Mouse (Mus musculus) heart, embryonic 10.5 days (tissue): ENCODE data around the gene Gm20388. TPM values are rescaled to one million over a fixed set of nuclear protein-coding genes. Genes with fewer than 3 reads are reported as not detected.
"Not testable (repeated sequence)": the region's sequence is repeated elsewhere in the genome, so short reads cannot be mapped to it uniquely, and the experiment has no call there.

ENCODE experiments used
- DNase-seq: peaks from one replicate; pipeline ENCODE4 v3.0.0-alpha.2; 2017; ENCODE audit warnings: low spot score
- H3K27ac ChIP-seq: fragments of 300-500 bp; sonication (generic); 2 replicates; pipeline ENCODE4 v1.5.1; 2016; ENCODE audit warnings: mild to moderate bottlenecking
- H3K27me3 ChIP-seq: fragments of 300-500 bp; sonication (generic); 2 replicates; pipeline ENCODE4 v1.6.1; 2016; ENCODE audit warnings: mild to moderate bottlenecking; ENCODE audit not compliant: poor library complexity, insufficient read depth, severe bottlenecking
- H3K36me3 ChIP-seq: fragments of 300-500 bp; sonication (generic); 2 replicates; pipeline ENCODE4 v1.6.1; 2016; ENCODE audit warnings: mild to moderate bottlenecking, moderate library complexity
- H3K4me1 ChIP-seq: fragments of 300-500 bp; sonication (generic); 2 replicates; pipeline ENCODE4 v1.6.1; 2016; ENCODE audit warnings: mild to moderate bottlenecking
- H3K4me3 ChIP-seq: fragments of 300-500 bp; sonication (generic); 2 replicates; pipeline ENCODE4 v1.5.1; 2016; ENCODE audit warnings: mild to moderate bottlenecking, moderate library complexity
- H3K9me3 ChIP-seq: fragments of 300-500 bp; sonication (generic); 2 replicates; pipeline ENCODE4 v1.6.1; 2016; ENCODE audit warnings: mild to moderate bottlenecking, moderate library complexity
- WGBS: fragments of 180-500 bp; shearing (Covaris S2); methylation state at CpG from one replicate; pipeline ENCODE4 v1.1.7; 2016; 5-methylcytosine and 5-hydroxymethylcytosine counted together
- polyA plus RNA-seq: library from polyadenylated mRNA; unstranded; fragments of >200 nt; fragmentation: Nextera tagmentation; extraction: Ambion mirVana; gene quantifications from 2 replicates; pipeline ENCODE4 v1.2.1, GENCODE M21; 2016

Gene Gm20388
- polyA plus RNA-seq, 1 experiment from 2014 or later, result 4.5 TPM

DNA sequence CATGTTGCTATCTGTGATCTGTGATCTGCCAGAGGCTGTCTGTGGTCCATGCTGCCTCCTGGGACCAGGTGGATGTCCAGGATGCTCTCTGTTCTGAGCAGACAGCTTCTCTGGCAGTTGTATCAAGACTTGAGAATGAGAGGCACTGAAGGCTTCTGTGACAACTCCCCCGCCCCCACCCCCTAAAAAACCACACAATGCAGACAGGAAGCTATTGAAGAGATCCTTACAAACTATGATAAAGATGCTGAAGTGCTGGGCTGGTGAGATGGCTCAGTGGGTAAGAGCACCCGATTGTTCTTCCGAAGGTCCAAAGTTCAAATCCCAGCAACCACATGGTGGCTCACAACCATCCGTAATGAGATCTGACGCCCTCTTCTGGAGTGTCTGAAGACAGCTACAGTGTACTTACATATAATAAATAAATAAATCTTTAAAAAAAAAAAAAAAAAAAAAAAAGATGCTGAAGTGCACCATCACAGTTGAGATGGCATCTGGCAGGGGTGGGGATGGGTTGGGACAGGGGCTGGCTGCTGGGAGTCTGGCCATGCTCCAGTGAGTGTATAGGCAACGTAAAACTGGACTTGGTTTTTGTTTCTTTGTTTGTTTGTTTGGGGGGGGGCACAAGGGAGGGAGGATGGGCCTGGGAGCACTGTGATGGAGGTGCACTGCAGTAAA lies 1235.0 kb downstream of the Gm20388 start:
- H3K27me3 ChIP-seq, result peaks cover 46% of the 10 kb centered on the region
- WGBS, result 69% methylated on average over 5 of the region's 6 CpGs
- not testable (repeated sequence) for H3K4me3 ChIP-seq, H3K27ac ChIP-seq, H3K9me3 ChIP-seq, H3K36me3 ChIP-seq, DNase-seq
- H3K4me1 ChIP-seq, result peaks cover 15% of the 10 kb centered on the region

DNA sequence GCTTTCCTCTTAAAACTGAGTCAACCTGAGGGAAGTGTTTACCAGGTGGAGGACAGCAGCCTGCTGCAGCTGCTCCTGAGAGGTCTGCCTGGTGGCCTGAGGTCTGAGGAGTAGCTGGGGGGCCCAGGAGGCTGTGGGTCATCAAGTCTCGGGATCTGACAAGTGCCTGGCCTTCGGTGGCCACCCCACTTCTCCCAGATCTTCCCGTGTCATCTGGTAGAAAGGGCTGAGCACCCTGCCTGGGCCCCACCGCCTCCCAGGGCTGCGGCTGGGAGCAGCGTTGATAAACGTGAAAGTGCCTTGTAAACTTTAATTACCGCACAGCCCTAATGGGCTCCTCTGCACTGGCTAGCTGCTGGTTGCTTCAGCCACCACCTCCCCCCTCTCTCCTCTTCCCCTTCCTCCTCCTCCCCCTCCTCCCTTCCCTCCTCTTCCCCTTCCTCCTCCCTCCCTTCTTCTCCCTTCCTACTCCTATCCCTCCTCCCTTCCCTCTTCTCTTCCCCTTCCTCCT lies 1238.0 kb downstream of the Gm20388 start:
- DNase-seq, result no peak
- no peaks in the 10 kb centered on the region for H3K36me3 ChIP-seq
- no peaks in the 10 kb centered on the region for H3K9me3 ChIP-seq
- WGBS, result 18% methylated on average over 8 of the region's 8 CpGs
- peaks cover 28% of the 10 kb centered on the region for H3K27me3 ChIP-seq
- peak overlapping the region; percentile 63 for H3K27ac ChIP-seq
- H3K4me3 ChIP-seq, result no peak overlapping the region
- peaks cover 21% of the 10 kb centered on the region for H3K4me1 ChIP-seq

DNA sequence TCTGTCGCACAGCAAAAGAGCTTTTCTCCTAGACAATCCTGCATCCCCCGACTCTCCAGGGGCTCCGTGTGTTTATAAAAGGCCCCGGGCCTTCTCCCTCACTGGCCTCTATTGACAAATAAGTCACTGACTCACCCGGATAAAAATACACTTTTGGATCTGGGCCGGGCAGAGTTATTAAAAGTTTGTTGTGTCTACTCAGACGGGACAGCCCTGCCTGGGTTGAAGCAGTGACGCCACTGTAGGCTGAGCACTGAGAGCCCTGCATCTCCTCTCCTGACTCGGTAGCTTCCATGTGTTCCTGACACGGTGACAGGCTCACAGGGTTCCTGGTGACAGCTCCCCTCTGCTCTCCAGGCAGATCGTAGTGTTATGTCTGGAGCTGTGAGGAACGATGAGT lies 1241.8 kb downstream of the Gm20388 start:
- Histone ChIP-seq H3K27me3 (peaks cover 32% of the 10 kb centered on the region), H3K36me3 (no peaks in the 10 kb centered on the region), H3K27ac (no peak overlapping the region), H3K4me3 (no peak overlapping the region), H3K4me1 (peaks cover 34% of the 10 kb centered on the region), H3K9me3 (no peaks in the 10 kb centered on the region)
- DNase-seq, result no peak
- 35% methylated on average over 12 of the region's 12 CpGs for WGBS

DNA sequence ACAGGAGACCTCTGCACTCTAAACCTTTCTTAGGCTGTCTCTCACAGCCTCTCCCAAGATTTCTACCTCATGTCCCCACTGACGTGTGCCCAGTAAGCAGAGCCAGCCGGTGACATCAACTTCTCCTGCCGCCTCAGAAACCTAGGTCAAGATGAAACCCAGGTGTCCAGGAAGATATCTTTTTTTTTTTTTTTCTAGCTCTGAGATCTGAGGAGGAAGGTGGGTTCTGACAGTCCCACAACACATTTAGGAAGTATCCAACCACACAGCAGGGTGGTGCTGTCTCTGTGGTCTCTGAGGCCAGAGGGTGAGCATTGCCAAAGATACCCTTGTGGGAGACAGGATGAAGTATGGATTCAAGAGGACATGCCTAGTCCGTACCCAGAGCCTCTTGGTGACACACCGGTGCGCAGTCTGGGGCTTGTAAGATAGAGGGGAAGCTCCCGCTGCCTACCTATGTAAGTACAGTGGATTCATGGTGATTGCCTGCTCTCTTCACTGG lies 1246.4 kb downstream of the Gm20388 start:
- Histone ChIP-seq H3K4me3 (no peak overlapping the region), H3K27me3 (peaks cover 19% of the 10 kb centered on the region), H3K36me3 (no peaks in the 10 kb centered on the region), H3K9me3 (no peaks in the 10 kb centered on the region), H3K4me1 (peaks cover 37% of the 10 kb centered on the region), H3K27ac (peak overlapping the region; percentile 24; the same call in 1 of the 2 replicates)
- 76% methylated on average over 7 of the region's 7 CpGs for WGBS
- DNase-seq, result no peak

DNA sequence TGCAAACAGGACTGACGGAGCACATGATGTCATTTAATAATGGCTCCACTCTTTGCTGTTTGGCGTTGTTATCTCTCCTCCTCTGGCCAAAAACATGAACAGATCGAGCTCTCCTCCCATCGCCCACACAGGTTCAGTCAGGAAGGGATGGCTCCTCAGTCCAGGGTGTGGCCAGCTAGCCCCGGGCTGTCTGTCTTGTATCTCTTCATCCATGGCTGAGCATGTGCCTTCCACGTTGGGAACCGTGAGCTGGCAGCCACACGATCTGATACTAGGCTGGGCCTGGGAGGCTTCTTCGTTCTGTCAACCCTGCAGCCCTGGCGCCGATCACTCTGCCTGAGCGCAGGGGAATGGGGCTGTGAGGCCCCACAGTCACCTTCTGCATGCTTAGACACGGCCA lies 1248.2 kb downstream of the Gm20388 start:
- no peak overlapping the region for H3K27ac ChIP-seq
- H3K9me3 ChIP-seq, result no peaks in the 10 kb centered on the region
- no peak for DNase-seq
- H3K36me3 ChIP-seq, result no peaks in the 10 kb centered on the region
- H3K4me1 ChIP-seq, result peaks cover 38% of the 10 kb centered on the region
- WGBS, result 48% methylated on average over 13 of the region's 13 CpGs
- no peak overlapping the region for H3K4me3 ChIP-seq
- peaks cover 21% of the 10 kb centered on the region for H3K27me3 ChIP-seq

DNA sequence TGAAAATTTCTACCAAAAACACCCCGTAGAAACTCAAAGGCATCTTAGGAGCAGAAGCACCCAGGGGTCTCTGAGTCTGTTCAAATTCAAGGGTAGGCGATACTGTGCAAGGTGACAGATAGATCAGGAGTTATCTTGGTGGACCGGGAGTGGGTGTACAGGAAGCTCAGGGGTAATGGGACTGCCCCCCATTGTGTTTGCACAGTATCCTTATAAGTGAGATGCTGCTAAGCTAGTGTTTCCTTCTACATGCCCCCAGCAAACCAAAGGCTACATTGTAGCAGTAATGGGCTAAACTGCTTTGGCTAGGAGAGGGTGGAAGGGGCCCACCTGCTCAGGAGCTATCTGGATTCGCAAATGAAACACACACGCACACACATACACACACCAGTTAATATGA lies 1250.8 kb downstream of the Gm20388 start:
- no peak for DNase-seq
- 88% methylated on average over 5 of the region's 5 CpGs for WGBS
- no peaks in the 10 kb centered on the region for H3K36me3 ChIP-seq
- H3K4me3 ChIP-seq, result no peak overlapping the region
- no peaks in the 10 kb centered on the region for H3K9me3 ChIP-seq
- H3K27ac ChIP-seq, result no peak overlapping the region
- H3K27me3 ChIP-seq, result peaks cover 15% of the 10 kb centered on the region; the same call in 1 of the 2 replicates
- H3K4me1 ChIP-seq, result peaks cover 41% of the 10 kb centered on the region

DNA sequence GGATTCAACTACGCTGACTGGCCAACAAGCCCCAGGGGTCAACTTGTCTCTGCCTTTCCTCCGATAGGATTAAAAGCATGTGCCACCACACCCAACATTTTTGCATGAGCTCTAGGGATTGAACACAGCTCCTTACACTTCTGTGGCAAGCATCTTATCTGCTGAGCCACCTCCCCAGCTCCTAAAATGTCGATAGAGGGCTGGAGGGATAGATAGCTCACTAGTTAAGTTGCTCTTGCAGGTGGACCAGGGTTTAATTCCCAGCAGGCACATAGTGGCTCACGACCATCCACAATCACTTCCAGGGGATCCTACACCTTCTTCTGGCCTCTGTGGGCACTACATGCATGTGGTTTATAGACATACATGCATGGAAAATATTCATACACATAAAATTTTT lies 1251.8 kb downstream of the Gm20388 start:
- Histone ChIP-seq H3K27me3 (peaks cover 15% of the 10 kb centered on the region; the same call in 1 of the 2 replicates), H3K4me3 (no peak overlapping the region), H3K27ac (no peak overlapping the region), H3K36me3 (no peaks in the 10 kb centered on the region), H3K4me1 (peaks cover 41% of the 10 kb centered on the region), H3K9me3 (no peaks in the 10 kb centered on the region)
- no peak for DNase-seq
- 55% methylated on average over 4 of the region's 4 CpGs for WGBS

DNA sequence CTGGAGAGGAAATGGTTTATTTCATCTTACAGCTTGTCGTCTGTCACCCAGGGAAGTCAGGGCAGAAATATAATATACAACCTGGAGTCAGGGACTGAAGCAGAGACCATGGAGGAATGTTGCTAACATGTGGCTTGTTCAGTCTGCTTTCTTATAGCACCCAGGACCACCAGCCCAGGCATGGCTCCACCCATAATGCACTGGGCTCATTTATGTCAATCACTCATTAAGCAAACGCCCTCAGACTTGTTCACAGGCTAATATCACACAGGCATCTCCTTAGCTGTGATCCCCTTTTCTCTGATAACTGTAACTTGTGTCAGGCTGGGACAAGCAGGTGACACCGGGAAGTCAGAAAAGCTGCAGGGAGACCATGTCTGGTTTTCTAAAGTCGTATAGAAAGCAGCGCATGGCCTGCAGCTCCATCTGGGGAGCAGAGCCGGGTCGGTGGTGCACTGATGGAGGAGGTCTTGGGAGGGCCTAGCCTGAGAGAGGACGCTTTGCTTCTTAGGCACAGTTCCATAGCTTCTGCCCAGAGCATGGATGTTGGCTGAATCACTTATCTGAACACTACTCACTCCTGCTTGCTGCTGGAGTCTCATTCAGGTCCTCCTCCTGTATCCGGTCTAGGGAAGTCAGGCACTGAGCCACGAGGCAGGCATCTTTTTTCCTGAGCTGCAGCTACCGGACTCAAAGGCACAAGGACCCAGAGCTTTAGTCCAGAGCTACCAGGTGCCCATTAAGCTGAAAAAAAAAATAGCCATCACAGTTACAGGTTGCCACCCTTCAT lies 1252.5 kb downstream of the Gm20388 start:
- Histone ChIP-seq H3K36me3 (no peaks in the 10 kb centered on the region), H3K27ac (peak overlapping the region; percentile 48; the same call in 1 of the 2 replicates), H3K4me1 (peaks cover 42% of the 10 kb centered on the region), H3K9me3 (no peaks in the 10 kb centered on the region), H3K27me3 (peaks cover 15% of the 10 kb centered on the region; the same call in 1 of the 2 replicates), H3K4me3 (no peak overlapping the region)
- DNase-seq, result no peak
- 63% methylated on average over 11 of the region's 11 CpGs for WGBS

DNA sequence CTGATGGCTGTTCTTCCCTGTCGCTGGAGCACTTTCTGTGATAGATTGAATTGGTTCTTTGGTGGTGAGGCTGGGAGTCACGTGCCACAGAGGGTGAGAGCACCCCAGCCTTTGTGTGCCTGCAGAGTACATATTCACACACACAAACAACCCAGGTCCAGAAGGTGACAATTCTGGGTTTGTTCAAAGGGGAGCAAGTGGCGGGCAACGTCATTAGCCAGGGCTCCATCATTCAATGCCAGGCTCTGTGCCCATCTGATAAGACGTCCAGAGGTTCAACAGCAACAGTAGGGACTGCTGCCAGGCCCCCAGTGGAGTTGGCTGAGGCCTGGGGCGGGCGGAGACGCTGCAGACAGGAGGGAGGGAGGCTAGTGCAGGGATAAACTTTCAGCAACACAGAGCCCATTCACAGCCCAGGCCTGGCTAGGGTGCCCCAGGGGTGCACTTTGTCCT lies 1253.4 kb downstream of the Gm20388 start:
- no peak for DNase-seq
- no peaks in the 10 kb centered on the region for H3K36me3 ChIP-seq

DNA sequence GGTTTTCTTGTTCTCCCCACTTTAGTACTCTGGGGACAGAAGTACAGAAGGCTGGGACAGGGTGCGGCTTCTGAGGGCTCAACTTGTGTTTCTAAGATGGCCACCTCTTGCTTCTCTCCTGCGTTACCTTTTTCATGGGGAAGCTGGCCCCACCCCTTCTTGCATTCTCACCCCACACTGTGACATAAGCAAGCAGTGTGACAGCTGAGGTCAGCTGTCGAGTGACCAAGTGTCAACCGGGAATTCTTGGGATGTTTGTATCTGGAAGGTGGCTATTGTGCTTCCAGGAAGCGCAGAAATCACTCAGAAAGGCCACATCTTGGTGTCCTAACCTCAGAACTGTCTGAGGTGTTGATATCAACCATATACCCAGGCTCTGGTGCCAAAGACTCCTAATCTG lies 1257.4 kb downstream of the Gm20388 start:
- H3K27ac ChIP-seq, result no peak overlapping the region; the same call in 1 of the 2 replicates
- DNase-seq, result no peak
- H3K4me1 ChIP-seq, result peaks cover 75% of the 10 kb centered on the region
- H3K4me3 ChIP-seq, result no peak overlapping the region
- no peaks in the 10 kb centered on the region for H3K36me3 ChIP-seq
- H3K27me3 ChIP-seq, result peaks cover 8% of the 10 kb centered on the region; the same call in 1 of the 2 replicates
- 39% methylated on average over 5 of the region's 5 CpGs for WGBS
- no peaks in the 10 kb centered on the region for H3K9me3 ChIP-seq

More for the DNA sequence above, 1253.4 kb downstream of the Gm20388 start:
- no peaks in the 10 kb centered on the region for H3K9me3 ChIP-seq
- no peak overlapping the region for H3K4me3 ChIP-seq
- H3K27me3 ChIP-seq, result peaks cover 15% of the 10 kb centered on the region; the same call in 1 of the 2 replicates
- peak overlapping the region; percentile 48; the same call in 1 of the 2 replicates for H3K27ac ChIP-seq
- H3K4me1 ChIP-seq, result peaks cover 45% of the 10 kb centered on the region
- WGBS, result 36% methylated on average over 8 of the region's 8 CpGs

DNA sequence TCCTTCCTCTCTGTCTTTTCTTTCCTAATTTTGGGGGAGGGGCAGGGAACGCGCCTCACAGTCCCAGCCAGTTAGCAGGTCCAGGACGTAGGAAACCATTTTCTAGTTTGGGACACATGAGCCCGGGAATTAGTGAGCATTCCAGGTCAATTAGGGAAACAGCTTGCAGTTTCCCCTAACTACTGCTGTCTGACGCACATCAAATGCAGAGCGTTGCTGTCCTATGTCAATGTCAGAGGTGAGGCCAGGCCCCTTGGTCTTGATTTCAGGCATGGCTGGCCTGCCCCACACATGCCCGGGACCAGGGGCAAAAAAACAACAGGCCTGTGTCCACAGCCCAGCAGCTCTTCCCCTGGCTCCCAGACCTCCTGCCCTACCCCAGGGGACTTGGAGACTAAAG lies 1259.5 kb downstream of the Gm20388 start:
- no peaks in the 10 kb centered on the region for H3K9me3 ChIP-seq
- H3K36me3 ChIP-seq, result no peaks in the 10 kb centered on the region
- no peak for DNase-seq
- WGBS, result 17% methylated on average over 7 of the region's 7 CpGs
- H3K4me3 ChIP-seq, result no peak overlapping the region
- peaks cover 61% of the 10 kb centered on the region for H3K4me1 ChIP-seq
- no peaks in the 10 kb centered on the region for H3K27me3 ChIP-seq
- H3K27ac ChIP-seq, result peak overlapping the region; percentile 86

DNA sequence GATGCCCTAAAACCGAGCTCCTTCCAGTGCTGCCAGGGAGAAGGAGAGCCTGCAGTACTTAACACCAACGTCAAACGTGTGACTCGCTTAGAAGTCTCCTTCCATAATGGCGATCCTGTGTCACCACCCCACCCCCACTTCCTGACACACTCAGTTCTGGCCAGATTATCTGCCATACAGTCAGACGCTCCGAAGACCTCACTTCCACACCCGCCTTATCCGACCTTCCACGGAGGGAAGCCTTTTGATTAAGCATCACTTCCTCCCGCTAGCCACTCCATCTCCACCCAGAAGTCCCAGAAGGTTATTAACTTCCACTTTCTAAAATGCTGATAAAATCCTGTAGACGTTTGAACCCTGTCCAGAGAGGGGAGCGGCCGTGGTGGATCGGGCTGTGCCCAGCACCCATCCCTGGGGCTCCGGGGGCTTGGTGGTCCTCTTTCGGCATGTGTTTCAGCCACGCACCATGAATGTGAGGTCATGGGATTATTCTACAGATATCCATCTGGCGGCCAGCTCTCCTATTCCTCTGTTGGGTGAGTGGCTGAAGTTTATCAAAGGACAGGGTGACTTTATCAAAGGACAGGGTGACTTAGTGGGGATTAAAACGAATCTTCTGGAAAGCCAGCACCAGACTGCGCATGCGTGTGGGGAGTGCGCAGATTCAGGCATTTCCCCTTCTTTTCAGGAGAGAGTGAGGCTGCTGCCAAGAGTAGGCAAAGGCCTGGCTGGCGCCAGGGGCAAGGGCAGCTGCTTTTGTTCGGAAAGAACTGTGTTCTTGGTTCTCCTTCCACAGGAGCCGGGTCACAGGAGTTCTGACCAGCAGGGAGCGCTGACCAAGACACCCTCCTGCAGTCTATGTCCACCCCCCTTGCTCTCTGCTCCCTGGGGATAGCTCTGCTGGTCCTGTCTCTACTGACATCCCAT lies 1260.2 kb downstream of the Gm20388 start:
- Histone ChIP-seq H3K27ac (peak overlapping the region; percentile 86), H3K4me3 (no peak overlapping the region), H3K36me3 (no peaks in the 10 kb centered on the region), H3K27me3 (no peaks in the 10 kb centered on the region), H3K4me1 (peaks cover 69% of the 10 kb centered on the region), H3K9me3 (no peaks in the 10 kb centered on the region)
- 28% methylated on average over 27 of the region's 27 CpGs for WGBS
- DNase-seq, result peak; percentile 81
